In genomic region chr8:3417455-3417854, GRCm38 (mm10) we compare ENCODE assay signal across 8 mouse cellular contexts. TPM values are rescaled to one million over a fixed set of nuclear protein-coding genes. Genes with fewer than 3 reads are reported as not detected.
DNase-seq lines count a peak whose midpoint lies in the region; ATAC-seq lines count a peak whose summit lies in the region.

No protein-coding gene starts in this region.

- no peaks in the 10 kb centered on the region for H3K36me3 ChIP-seq in heart, embryonic 13.5 days
- no peaks in the 10 kb centered on the region for H3K36me3 ChIP-seq in intestine, embryonic 15.5 days
- H3K36me3 ChIP-seq in midbrain, embryonic 15.5 days (replicated peaks), result no peaks in the 10 kb centered on the region

- no peaks in the 10 kb centered on the region for H3K27me3 ChIP-seq in heart, embryonic 13.5 days (replicated peaks)
- H3K27me3 ChIP-seq in intestine, embryonic 15.5 days (replicated peaks), result no peaks in the 10 kb centered on the region
- H3K27me3 ChIP-seq in midbrain, embryonic 15.5 days (replicated peaks), result no peaks in the 10 kb centered on the region

- DNase-seq in heart, postnatal 36 days, result no peak
- DNase-seq in embryo, embryonic 9.5 days (ENCODE audit: extremely low spot score), result peak; percentile 68
- DNase-seq in gastrocnemius, postnatal 4 days (ENCODE audit: low spot score in 2 of 2), result no peak
- no peak for DNase-seq in urinary bladder, postnatal 10 days (ENCODE audit: low spot score)

- peak overlapping the region; percentile 41 for H3K4me2 ChIP-seq in heart, embryonic 13.5 days
- no peak overlapping the region for H3K4me2 ChIP-seq in intestine, embryonic 15.5 days (replicated peaks)
- no peak overlapping the region for H3K4me2 ChIP-seq in midbrain, embryonic 15.5 days

- no peaks in the 10 kb centered on the region for H3K9me3 ChIP-seq in heart, embryonic 13.5 days
- no peaks in the 10 kb centered on the region for H3K9me3 ChIP-seq in intestine, embryonic 15.5 days
- no peaks in the 10 kb centered on the region for H3K9me3 ChIP-seq in midbrain, embryonic 15.5 days

- no peak for ATAC-seq in heart, embryonic 13.5 days (ENCODE audit: extremely low read depth, insufficient number of reproducible peaks, low FRiP score, low TSS enrichment)
- ATAC-seq in intestine, embryonic 15.5 days, result peak; percentile 39
- ATAC-seq in midbrain, embryonic 15.5 days (replicated peaks), result peak; percentile 62
- ATAC-seq in inflammation-experienced regulatory T-cells, adult 6 months, result no peak

- 10% methylated on average over 8 of the region's 8 CpGs for whole genome bisulfite sequencing in heart, embryonic 13.5 days
- 21% methylated on average over 8 of the region's 8 CpGs for WGBS in intestine, embryonic 15.5 days
- 4% methylated on average over 8 of the region's 8 CpGs for WGBS in midbrain, embryonic 15.5 days

- no peak overlapping the region for H3K4me3 ChIP-seq in heart, embryonic 13.5 days
- H3K4me3 ChIP-seq in intestine, embryonic 15.5 days (replicated peaks), result no peak overlapping the region
- H3K4me3 ChIP-seq in midbrain, embryonic 15.5 days, result no peak overlapping the region

- H3K4me1 ChIP-seq in heart, embryonic 13.5 days, result peaks cover 78% of the 10 kb centered on the region
- peaks cover 5% of the 10 kb centered on the region; the same call in 1 of the 2 replicates for H3K4me1 ChIP-seq in intestine, embryonic 15.5 days (replicated peaks)
- peaks cover 32% of the 10 kb centered on the region for H3K4me1 ChIP-seq in midbrain, embryonic 15.5 days

- H3K9ac ChIP-seq in heart, embryonic 13.5 days, result peak overlapping the region; percentile 50
- no peak overlapping the region for H3K9ac ChIP-seq in intestine, embryonic 15.5 days
- H3K9ac ChIP-seq in midbrain, embryonic 15.5 days, result no peak overlapping the region

- H3K27ac ChIP-seq in heart, embryonic 13.5 days (replicated peaks), result peak overlapping the region; percentile 82
- H3K27ac ChIP-seq in intestine, embryonic 15.5 days, result peak overlapping the region; percentile 48; the same call in 1 of the 2 replicates
- H3K27ac ChIP-seq in midbrain, embryonic 15.5 days, result no peak overlapping the region

- intact Hi-C loops in heart, postnatal 36 days (cut with DNase I), result no loop called here

RNA-seq across cellular contexts. Expression of gene Arhgef18, which starts 24.6 kb away (rescaled TPM):
- 4.9 and 5.4 TPM in 2 replicates for polyA plus RNA-seq in heart, embryonic 13.5 days (2015; fragmentation: Nextera tagmentation; extraction: Ambion mirVana)
- total RNA-seq in heart, postnatal 36 days (2021), result 10 to 100 TPM; 18.7 to 20.4 TPM
- polyA plus RNA-seq in intestine, embryonic 15.5 days (2015; fragmentation: Nextera tagmentation; extraction: Ambion mirVana), result 6.6 and 7.0 TPM in 2 replicates
- 11.8 and 13.3 TPM in 2 replicates for polyA plus RNA-seq in midbrain, embryonic 15.5 days (2015; fragmentation: Nextera tagmentation; extraction: Ambion mirVana)
- 10 to 100 TPM; 16.9 to 17.3 TPM for total RNA-seq in gastrocnemius, postnatal 4 days (2021)
- polyA plus RNA-seq in inflammation-experienced regulatory T-cells, adult 6 months (2017; shearing (Covaris generic)), result 10 to 100 TPM; 21.3 to 30.9 (median 30.4) TPM

RNA-seq across cellular contexts. Expression of gene Pex11g, which starts 50.0 kb away (rescaled TPM):
- 4.9 and 7.2 TPM in 2 replicates for polyA plus RNA-seq in heart, embryonic 13.5 days (2015; fragmentation: Nextera tagmentation; extraction: Ambion mirVana)
- total RNA-seq in heart, postnatal 36 days (2021), result 1 to 10 TPM; 3.2 to 4.1 TPM
- polyA plus RNA-seq in intestine, embryonic 15.5 days (2015; fragmentation: Nextera tagmentation; extraction: Ambion mirVana), result 8.9 and 15.2 TPM in 2 replicates
- polyA plus RNA-seq in midbrain, embryonic 15.5 days (2015; fragmentation: Nextera tagmentation; extraction: Ambion mirVana), result 4.9 and 5.4 TPM in 2 replicates
- 1 to 10 TPM; 3.1 to 5.9 TPM for total RNA-seq in gastrocnemius, postnatal 4 days (2021)
- 10 to 100 TPM in 2 of 3 experiments, 1 to 10 TPM in 1; 9.0 to 20.4 (median 16.7) TPM for polyA plus RNA-seq in inflammation-experienced regulatory T-cells, adult 6 months (2017; shearing (Covaris generic))

RNA-seq across cellular contexts. Expression of gene Tex45, which starts 53.2 kb away (rescaled TPM):
- polyA plus RNA-seq in heart, embryonic 13.5 days (2015; fragmentation: Nextera tagmentation; extraction: Ambion mirVana), result not detected in 2 replicates
- total RNA-seq in heart, postnatal 36 days (2021), result not detected
- not detected in 2 replicates for polyA plus RNA-seq in intestine, embryonic 15.5 days (2015; fragmentation: Nextera tagmentation; extraction: Ambion mirVana)
- polyA plus RNA-seq in midbrain, embryonic 15.5 days (2015; fragmentation: Nextera tagmentation; extraction: Ambion mirVana), result 0.23 and 0.49 TPM in 2 replicates
- total RNA-seq in gastrocnemius, postnatal 4 days (2021), result under 1 TPM in 1 of 2 experiments, not detected in 1; 0.16 TPM
- not detected for polyA plus RNA-seq in inflammation-experienced regulatory T-cells, adult 6 months (2017; shearing (Covaris generic))

Comparison
In these comparisons a context has a peak if more than half of its experiments do, and no peak if none do; other contexts are left out.
1. ATAC-seq: peak in intestine, embryonic 15.5 days (single experiment) and midbrain, embryonic 15.5 days (single experiment); none in heart, embryonic 13.5 days (single experiment) and inflammation-experienced regulatory T-cells, adult 6 months (single experiment).